Mouse (Mus musculus): Measurements from ENCODE around the gene Gm17349. TPM values are rescaled to one million over a fixed set of nuclear protein-coding genes. Genes with fewer than 3 reads are reported as not detected.
"Not testable (repeated sequence)": the region's sequence is repeated elsewhere in the genome, so short reads cannot be mapped to it uniquely, and the experiment has no call there.

The Gm17349 gene
- not detected in 2 replicates for polyA plus RNA-seq (2015; fragmentation: Nextera tagmentation; extraction: Ambion mirVana)

DNA sequence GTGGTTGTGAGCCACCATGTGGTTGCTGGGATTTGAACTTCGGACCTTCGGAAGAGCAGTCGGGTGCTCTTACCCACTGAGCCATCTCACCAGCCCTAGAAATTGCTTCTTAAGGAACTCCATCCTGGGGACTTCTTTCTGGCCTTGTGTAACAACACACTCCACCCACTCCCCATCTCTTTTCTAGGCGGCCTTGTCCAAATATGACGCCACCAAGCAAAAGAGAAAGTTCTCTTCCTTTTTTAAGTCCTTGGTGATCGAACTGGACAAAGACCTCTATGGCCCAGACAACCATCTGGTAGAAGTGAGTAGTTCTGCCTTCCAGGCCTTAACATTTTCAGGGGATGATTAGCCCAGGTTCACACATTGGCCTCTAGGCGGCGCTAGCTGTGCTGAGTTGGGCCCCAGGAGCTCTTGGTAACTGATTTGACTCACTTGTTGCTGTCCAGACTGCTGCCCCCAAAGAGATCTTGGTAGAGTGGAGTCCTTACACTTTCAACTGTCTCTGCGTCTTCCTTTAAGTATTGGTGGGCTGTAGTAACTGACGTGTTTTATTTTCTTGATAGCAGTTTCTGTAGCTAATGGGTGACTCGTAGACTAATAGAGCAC is at the start of gene Gm17349:
Gene Gm17349, minus strand, starts transcription at position 51 of the 609 bp plus-strand sequence.
- WGBS = 60% methylated on average over 11 of the region's 11 CpGs
- Histone ChIP-seq H3K4me3 (peak within 1 kb of the TSS; percentile 69), H3K27ac (replicated peaks) (peak within 1 kb of the TSS; percentile 95), H3K4me1 (peaks cover 47% of the 10 kb centered on the region), H3K4me2 (peak within 1 kb of the TSS; percentile 79), H3K36me3 (peaks cover 63% of the 10 kb centered on the region), H3K9ac (peak within 1 kb of the TSS; percentile 90), H3K9me3 (no peaks in the 10 kb centered on the region), H3K27me3 (replicated peaks) (no peaks in the 10 kb centered on the region)
- ATAC-seq (ENCODE audit: extremely low read depth, insufficient number of reproducible peaks, low FRiP score, low TSS enrichment) = no peak

DNA sequence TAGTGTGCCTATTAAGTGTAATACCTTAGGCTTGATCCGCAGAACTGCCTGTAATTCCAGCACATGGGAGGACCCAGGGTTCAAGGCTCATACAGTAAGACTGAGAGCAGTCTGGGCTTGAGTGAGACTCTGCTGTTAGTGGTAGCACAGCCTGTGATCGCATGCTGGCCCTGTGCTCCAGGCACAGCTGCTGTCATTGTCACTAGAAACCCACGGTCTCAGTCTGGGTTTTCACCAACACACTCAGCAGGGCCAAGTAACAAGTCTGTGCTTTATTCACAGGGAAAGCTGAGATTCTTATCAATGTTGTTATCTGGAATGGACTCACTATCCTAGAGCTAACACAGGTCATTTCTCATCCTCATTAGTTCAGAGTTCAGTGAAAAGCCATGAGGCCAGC is 48.9 kb upstream of the Gm17349 start:
- Histone ChIP-seq H3K9me3 (no peaks in the 10 kb centered on the region), H3K27ac (replicated peaks) (no peak overlapping the region), H3K4me2 (no peak overlapping the region), H3K4me1 (peaks cover 7% of the 10 kb centered on the region; the same call in 1 of the 2 replicates), H3K36me3 (peaks cover 16% of the 10 kb centered on the region), H3K4me3 (no peak overlapping the region), H3K27me3 (replicated peaks) (no peaks in the 10 kb centered on the region), H3K9ac (no peak overlapping the region)
- WGBS = 65% methylated on average over 3 of the region's 3 CpGs
- no peak for ATAC-seq (ENCODE audit: extremely low read depth, insufficient number of reproducible peaks, low FRiP score, low TSS enrichment)

DNA sequence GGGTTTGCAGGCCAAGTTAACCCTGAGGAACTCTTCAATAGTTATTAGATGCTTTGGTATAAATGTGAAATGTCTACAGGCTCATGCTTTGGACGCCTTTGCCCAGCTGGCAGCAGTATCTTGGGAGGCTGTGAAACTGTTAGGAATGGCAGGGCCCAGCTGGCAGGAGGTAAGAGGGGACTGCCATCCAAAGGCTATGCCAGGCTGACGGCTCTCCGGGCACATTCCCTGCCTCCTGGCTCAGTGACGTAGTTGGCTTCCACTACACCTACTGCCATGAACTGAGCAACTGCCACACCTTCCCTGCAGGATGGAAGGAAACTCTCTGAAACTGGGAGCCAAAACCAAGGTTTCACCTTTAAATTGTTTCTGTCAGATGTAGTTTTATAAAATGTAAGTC is 34.9 kb upstream of the Gm17349 start:
- no peak overlapping the region for H3K27ac ChIP-seq (replicated peaks)
- no peaks in the 10 kb centered on the region for H3K27me3 ChIP-seq (replicated peaks)
- peaks cover 99% of the 10 kb centered on the region for H3K36me3 ChIP-seq
- no peak overlapping the region for H3K4me3 ChIP-seq
- ATAC-seq (ENCODE audit: extremely low read depth, insufficient number of reproducible peaks, low FRiP score, low TSS enrichment) = no peak
- H3K4me2 ChIP-seq = no peak overlapping the region
- no peaks in the 10 kb centered on the region for H3K4me1 ChIP-seq
- no peaks in the 10 kb centered on the region for H3K9me3 ChIP-seq
- H3K9ac ChIP-seq = no peak overlapping the region
- WGBS = 96% methylated on average over 4 of the region's 4 CpGs

DNA sequence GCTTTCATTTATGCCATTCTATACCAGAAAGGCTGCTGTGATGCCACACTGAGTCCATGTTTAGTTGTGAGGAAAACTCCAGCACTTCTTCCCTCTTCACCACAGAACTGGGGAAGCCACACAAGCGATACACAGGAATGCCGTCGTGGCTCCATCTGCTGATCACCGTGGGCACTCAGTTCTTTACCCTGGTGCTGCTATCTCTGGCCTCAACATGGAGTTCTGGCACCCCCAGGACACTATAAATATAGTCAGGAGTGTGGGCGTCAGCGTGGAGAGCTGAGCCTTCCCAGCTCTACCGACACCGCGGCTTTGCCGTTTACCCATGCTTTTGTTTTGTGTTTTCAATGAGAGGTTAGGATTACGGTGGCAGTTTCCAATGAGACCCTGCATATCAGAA is 31.4 kb upstream of the Gm17349 start:
- ATAC-seq (ENCODE audit: extremely low read depth, insufficient number of reproducible peaks, low FRiP score, low TSS enrichment) = no peak
- H3K9me3 ChIP-seq = no peaks in the 10 kb centered on the region
- peaks cover 98% of the 10 kb centered on the region for H3K36me3 ChIP-seq
- H3K27me3 ChIP-seq (replicated peaks) = no peaks in the 10 kb centered on the region
- WGBS = 80% methylated on average over 11 of the region's 11 CpGs
- H3K4me3 ChIP-seq = no peak overlapping the region
- H3K9ac ChIP-seq = no peak overlapping the region
- H3K4me2 ChIP-seq = no peak overlapping the region
- H3K27ac ChIP-seq (replicated peaks) = no peak overlapping the region
- no peaks in the 10 kb centered on the region for H3K4me1 ChIP-seq

DNA sequence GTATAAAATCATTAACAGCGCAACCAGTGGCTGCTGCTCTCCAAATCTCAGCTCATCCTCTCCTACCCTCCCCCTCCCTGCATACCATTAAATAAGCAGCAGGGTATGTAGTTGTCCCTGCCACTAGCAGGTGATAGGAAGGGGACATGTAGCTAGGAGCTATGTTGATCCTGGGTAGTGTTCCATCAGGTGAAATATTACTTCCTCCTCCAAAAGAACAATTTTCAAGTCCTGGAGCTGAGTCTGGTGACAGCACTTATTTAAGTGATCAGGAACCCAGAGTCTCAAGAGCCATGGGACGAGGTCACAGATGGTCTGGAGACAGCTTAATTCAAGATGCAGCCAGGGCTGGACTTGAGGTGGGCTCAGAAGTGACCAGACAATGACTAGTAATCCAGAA is 30.3 kb upstream of the Gm17349 start:
- peaks cover 95% of the 10 kb centered on the region for H3K36me3 ChIP-seq
- no peak for ATAC-seq (ENCODE audit: extremely low read depth, insufficient number of reproducible peaks, low FRiP score, low TSS enrichment)
- no peak overlapping the region for H3K4me3 ChIP-seq
- 83% methylated on average over 2 of the region's 2 CpGs for WGBS
- H3K4me2 ChIP-seq = no peak overlapping the region
- H3K9ac ChIP-seq = no peak overlapping the region
- H3K27me3 ChIP-seq (replicated peaks) = no peaks in the 10 kb centered on the region
- no peaks in the 10 kb centered on the region for H3K4me1 ChIP-seq
- H3K27ac ChIP-seq (replicated peaks) = no peak overlapping the region
- no peaks in the 10 kb centered on the region for H3K9me3 ChIP-seq

DNA sequence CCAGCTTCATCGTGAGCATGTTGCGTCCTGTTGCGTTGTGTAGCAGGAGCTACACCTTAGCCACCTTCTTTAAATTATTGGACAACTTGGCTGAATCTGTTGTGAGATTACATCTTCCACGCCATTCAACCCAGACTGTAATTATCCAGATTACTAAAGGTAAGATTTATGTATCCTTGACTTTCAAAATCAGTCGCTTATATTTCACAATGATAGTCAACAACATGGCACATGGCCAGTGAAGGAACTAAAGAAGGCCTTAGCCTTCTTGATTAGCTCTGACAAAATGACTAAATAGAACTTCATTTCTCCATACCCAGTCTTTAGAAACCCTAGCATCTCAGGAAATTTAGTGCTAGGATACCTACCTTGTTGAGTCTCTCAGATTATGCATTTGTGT is 27.9 kb upstream of the Gm17349 start:
- no peak overlapping the region for H3K4me3 ChIP-seq
- no peak overlapping the region for H3K9ac ChIP-seq
- no peaks in the 10 kb centered on the region for H3K4me1 ChIP-seq
- peaks cover 7% of the 10 kb centered on the region; the same call in 1 of the 2 replicates for H3K9me3 ChIP-seq
- H3K4me2 ChIP-seq = no peak overlapping the region
- no peak for ATAC-seq (ENCODE audit: extremely low read depth, insufficient number of reproducible peaks, low FRiP score, low TSS enrichment)
- H3K27me3 ChIP-seq (replicated peaks) = no peaks in the 10 kb centered on the region
- H3K36me3 ChIP-seq = peaks cover 93% of the 10 kb centered on the region
- no peak overlapping the region for H3K27ac ChIP-seq (replicated peaks)
- WGBS = 94% methylated on average over 5 of the region's 5 CpGs

DNA sequence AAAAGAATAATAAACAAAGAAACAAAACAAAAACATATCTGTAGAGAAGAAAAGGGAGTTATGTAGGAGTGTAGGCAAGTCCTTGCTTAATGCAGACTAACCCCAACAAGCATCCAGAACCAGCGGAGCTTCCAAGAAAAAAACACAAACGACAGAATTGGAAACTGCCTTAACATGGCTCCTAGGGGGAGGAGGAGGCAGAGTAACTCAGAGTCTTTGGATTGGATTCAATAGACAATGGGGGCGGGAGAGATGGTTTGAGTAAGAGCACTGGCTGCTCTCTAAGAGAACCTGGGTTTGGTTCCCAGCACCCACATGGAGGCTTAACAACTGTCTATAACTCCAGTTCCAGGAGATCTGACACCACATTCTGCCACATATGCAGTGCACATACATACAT is 26.4 kb upstream of the Gm17349 start:
- Histone ChIP-seq H3K4me3 (no peak overlapping the region), H3K4me2 (no peak overlapping the region), H3K36me3 (peaks cover 87% of the 10 kb centered on the region), H3K27ac (replicated peaks) (no peak overlapping the region), H3K9ac (no peak overlapping the region), H3K9me3 (peaks cover 7% of the 10 kb centered on the region; the same call in 1 of the 2 replicates), H3K4me1 (peaks cover 3% of the 10 kb centered on the region), H3K27me3 (replicated peaks) (no peaks in the 10 kb centered on the region)
- no peak for ATAC-seq (ENCODE audit: extremely low read depth, insufficient number of reproducible peaks, low FRiP score, low TSS enrichment)
- whole genome bisulfite sequencing = 84% methylated on average over 3 of the region's 3 CpGs

DNA sequence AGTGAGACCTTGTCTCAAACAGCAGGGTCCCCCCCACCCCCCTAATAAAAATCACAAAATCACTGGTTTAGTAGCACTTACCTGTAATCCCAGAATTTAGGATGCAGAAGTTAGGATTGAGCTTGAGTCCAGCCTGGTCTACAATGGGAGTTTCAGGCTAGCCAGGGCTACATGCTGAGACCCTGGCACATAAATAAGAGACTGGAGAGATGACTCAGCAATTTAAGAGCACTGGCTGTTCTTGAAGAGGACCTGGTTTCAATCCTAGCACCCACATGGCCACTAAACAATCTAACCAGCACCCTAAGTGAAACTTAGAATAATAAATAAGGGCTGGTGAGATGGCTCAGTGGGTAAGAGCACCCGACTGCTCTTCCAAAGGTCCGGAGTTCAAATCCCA is 25.9 kb upstream of the Gm17349 start:
- no peak overlapping the region for H3K4me2 ChIP-seq
- no peak for ATAC-seq (ENCODE audit: extremely low read depth, insufficient number of reproducible peaks, low FRiP score, low TSS enrichment)
- no peak overlapping the region for H3K9ac ChIP-seq
- no peak overlapping the region for H3K27ac ChIP-seq (replicated peaks)
- WGBS = 87% methylated on average over 2 of the region's 2 CpGs
- H3K9me3 ChIP-seq = peaks cover 7% of the 10 kb centered on the region; the same call in 1 of the 2 replicates
- no peaks in the 10 kb centered on the region for H3K27me3 ChIP-seq (replicated peaks)
- peaks cover 82% of the 10 kb centered on the region for H3K36me3 ChIP-seq
- H3K4me3 ChIP-seq = no peak overlapping the region
- peaks cover 8% of the 10 kb centered on the region for H3K4me1 ChIP-seq

DNA sequence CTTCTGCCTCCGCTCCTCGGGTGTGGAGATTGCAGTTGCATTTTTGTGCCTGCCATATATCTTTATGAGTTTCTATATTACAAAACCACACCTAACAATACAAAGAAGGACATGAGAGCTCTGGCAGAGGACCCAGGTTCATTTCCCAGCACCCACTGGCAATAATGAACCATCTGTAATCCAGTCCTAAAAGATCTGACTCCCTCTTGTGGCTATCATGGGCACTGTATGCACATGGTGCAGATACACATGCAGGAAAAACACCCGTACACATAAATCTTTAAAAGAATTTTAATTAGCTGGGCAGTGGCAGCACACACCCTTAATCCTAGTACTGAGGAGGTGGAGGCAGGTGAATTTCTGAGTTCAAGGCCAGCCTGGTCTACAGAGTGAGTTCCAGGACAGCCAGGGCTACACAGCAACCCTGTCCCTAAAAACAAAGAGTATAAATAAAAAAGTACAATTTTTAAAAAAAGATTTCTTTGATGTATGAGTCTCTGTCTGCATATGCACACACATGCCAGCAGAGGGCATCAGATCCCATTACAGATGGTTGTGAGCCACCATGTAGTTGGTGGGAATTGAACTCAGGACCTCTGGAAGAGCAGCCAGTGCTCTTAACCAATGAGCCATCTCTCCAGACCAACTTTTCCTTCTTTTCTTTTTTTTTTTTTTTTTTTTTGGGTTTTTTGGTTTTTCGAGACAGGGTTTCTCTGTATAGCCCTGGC is 23.9 kb upstream of the Gm17349 start:
- peaks cover 64% of the 10 kb centered on the region for H3K36me3 ChIP-seq
- no peak overlapping the region for H3K4me2 ChIP-seq
- H3K4me1 ChIP-seq = peaks cover 17% of the 10 kb centered on the region
- H3K27ac ChIP-seq (replicated peaks) = no peak overlapping the region
- WGBS = 98% methylated on average over 4 of the region's 4 CpGs
- ATAC-seq (ENCODE audit: extremely low read depth, insufficient number of reproducible peaks, low FRiP score, low TSS enrichment) = no peak
- H3K9me3 ChIP-seq = peaks cover 7% of the 10 kb centered on the region; the same call in 1 of the 2 replicates
- H3K27me3 ChIP-seq (replicated peaks) = no peaks in the 10 kb centered on the region
- no peak overlapping the region for H3K4me3 ChIP-seq
- no peak overlapping the region for H3K9ac ChIP-seq

DNA sequence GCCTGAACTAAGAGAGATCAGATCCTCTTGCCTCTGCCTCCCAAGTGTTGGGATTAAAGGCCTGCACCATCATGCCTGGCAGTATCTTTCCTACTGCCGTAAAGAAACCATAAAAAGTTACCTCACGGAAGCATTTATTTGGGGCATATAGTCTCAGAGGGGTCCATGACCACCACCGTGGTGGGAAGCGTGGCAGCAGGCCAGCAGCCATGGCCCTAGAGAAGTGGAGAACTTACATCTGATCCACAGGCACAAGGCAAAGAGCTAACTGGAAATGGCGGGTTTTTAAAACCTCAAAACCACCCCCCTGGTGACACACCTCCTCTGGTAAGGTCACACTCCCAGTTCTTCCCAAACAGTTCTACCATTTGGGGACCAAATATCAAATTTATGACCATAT is 22.9 kb upstream of the Gm17349 start:
- no peak overlapping the region for H3K9ac ChIP-seq
- peaks cover 54% of the 10 kb centered on the region for H3K36me3 ChIP-seq
- no peak overlapping the region for H3K4me3 ChIP-seq
- peaks cover 27% of the 10 kb centered on the region for H3K4me1 ChIP-seq
- H3K27me3 ChIP-seq (replicated peaks) = no peaks in the 10 kb centered on the region
- no peak overlapping the region for H3K27ac ChIP-seq (replicated peaks)
- ATAC-seq (ENCODE audit: extremely low read depth, insufficient number of reproducible peaks, low FRiP score, low TSS enrichment) = no peak
- H3K9me3 ChIP-seq = peaks cover 7% of the 10 kb centered on the region; the same call in 1 of the 2 replicates
- 96% methylated on average over 5 of the region's 5 CpGs for WGBS
- H3K4me2 ChIP-seq = no peak overlapping the region

DNA sequence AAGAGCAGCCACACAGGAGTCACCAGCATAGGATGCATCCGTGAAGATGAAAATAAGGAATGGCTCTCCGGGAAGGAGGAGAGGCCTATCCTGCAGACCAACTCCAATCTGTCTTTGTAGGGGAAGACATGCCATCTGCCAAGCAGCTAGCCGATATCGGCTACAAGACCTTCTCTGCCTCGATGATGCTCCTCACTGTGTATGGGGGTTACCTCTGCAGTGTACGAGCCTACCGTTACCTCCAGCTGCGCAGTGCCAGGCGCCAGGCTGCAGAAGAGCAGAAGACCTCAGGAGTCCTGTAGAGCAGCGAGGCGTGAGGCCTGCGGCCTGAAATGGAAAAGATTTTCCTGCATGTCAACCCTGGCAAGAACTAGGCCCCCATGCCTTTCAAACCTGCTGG is 22.2 kb upstream of the Gm17349 start:
- no peak for ATAC-seq (ENCODE audit: extremely low read depth, insufficient number of reproducible peaks, low FRiP score, low TSS enrichment)
- Histone ChIP-seq H3K9ac (no peak overlapping the region), H3K4me3 (no peak overlapping the region), H3K36me3 (peaks cover 47% of the 10 kb centered on the region), H3K27ac (replicated peaks) (no peak overlapping the region), H3K27me3 (replicated peaks) (no peaks in the 10 kb centered on the region), H3K9me3 (peaks cover 7% of the 10 kb centered on the region; the same call in 1 of the 2 replicates), H3K4me2 (no peak overlapping the region), H3K4me1 (peaks cover 34% of the 10 kb centered on the region)
- WGBS = 95% methylated on average over 12 of the region's 12 CpGs

DNA sequence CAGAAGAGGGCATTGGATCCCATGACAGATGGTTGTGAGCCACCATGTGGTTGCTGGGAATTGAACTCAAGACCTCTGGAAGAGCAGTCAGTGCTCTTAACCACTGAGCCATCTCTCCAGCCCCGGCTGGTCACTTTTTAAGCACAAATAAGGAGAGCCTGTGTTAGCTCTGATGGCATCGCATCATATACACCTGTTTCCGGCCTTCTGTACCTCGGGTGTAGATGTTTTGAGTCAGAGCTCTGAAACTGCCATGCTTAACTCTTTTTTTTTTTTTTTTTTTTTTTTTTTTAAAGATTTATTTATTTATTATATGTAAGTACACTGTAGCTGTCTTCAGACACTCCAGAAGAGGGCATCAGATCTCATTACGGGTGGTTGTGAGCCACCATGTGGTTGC is 21.7 kb upstream of the Gm17349 start:
- not testable (repeated sequence) for H3K9ac ChIP-seq; H3K27me3 ChIP-seq (replicated peaks); H3K4me3 ChIP-seq; H3K27ac ChIP-seq (replicated peaks); ATAC-seq (ENCODE audit: extremely low read depth, insufficient number of reproducible peaks, low FRiP score, low TSS enrichment); H3K9me3 ChIP-seq
- peaks cover 39% of the 10 kb centered on the region for H3K4me1 ChIP-seq
- H3K36me3 ChIP-seq = peaks cover 43% of the 10 kb centered on the region
- WGBS = 92% methylated on average over 5 of the region's 5 CpGs
- H3K4me2 ChIP-seq = peak overlapping the region; percentile 91; the same call in 1 of the 2 replicates
